Mouse (Mus musculus) inflammation-experienced regulatory T-cells, adult 6 months (primary cell): ENCODE data around the gene Trim25. TPM values are rescaled to one million over a fixed set of nuclear protein-coding genes. Genes with fewer than 3 reads are reported as not detected.
A peak's percentile ranks its signal among the peaks of the same experiment; 100 is the strongest.
"Not testable (repeated sequence)": the region's sequence is repeated elsewhere in the genome, so short reads cannot be mapped to it uniquely, and the experiment has no call there.

Experiments
- ATAC-seq: one replicate; pipeline ENCODE4 v1.8.0; 2017
- polyA plus RNA-seq, 3 experiments: library from polyadenylated mRNA; unstranded; fragments of 100-300 nt; shearing (Covaris generic); gene quantifications; one replicate each; pipeline ENCODE4 v1.2.1; 2017

Gene Trim25
- polyA plus RNA-seq, 3 experiments from 2014 or later: 9.6 to 11.3 (median 10.1) TPM

DNA sequence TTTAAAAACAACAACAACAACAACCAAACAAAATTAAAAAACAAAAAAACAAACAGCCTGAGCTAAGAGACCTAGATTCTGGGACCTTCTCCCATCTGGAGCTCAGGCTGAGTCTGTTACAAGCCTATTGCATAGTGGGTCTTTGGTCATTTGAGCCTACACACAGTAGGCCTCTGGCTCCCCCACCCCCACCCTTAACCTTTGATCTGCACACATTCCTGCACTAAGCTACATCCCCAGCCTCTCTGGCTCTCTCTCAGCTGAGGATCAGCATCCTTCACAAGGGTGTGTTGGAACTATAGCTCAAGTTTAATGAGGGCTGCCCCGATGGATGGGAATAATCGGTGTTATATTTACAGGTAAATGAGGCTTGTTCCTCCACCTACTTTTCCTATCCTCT, 3.6 kb upstream of the Trim25 start:
- ATAC-seq: no peak

DNA sequence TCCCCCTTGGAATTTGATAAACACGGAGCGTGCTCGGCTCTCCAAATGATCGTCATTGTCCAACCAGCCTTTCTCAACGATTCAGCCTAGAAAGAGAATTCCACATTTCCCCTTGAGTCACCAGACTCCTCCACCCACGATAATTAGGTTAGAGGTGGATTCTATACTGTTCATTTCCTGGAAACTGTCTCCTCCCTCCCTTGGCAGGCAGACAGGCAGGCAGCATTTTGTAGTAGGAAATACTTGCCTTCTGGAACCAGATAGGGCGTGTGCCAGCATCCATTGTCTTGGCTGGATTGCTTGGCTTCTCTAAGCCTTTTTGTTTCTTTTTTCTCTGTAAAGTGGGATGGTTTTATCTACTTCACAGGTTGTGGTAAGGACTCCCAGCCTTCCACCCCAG, 2.7 kb upstream of the Trim25 start:
- ATAC-seq: no peak

DNA sequence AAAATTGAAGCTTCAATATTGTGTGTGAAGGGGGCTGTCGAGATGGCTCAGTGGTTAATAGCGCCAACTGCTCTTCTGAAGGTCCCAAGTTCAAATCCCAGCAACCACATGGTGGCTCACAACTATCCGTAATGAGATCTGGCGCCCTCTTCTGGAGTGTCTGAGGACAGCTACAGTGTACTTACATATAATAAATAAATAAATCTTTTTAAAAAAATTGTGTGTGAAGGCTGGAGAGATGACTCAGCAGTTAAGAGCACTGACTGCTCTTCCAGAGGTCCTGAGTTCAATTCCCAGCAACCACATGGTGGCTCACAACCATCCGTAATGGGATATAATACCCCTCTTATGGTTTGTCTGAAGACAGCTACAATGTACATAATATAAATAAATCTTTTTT, 1.8 kb upstream of the Trim25 start:
- ATAC-seq: not testable (repeated sequence)

DNA sequence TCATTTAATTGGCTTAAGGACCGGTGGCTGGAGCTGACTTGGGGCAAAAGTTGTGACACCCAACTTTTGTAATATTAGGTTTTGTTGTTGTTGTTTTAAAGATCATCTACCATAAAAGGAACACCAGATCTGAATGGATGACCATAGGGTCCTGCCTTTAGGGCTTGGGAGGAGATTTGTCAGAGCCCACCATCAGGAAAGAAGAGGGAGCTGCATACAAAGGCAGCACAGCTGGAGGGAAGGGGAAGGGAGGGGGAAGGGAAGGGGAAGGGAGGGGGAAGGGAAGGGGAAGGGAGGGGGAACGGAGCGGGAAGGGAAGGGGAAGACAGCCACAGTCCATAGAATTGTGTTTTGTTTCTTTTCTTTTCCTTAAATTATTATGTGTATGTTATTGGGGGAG, 770 bp upstream of the Trim25 start:
- no peak for ATAC-seq

DNA sequence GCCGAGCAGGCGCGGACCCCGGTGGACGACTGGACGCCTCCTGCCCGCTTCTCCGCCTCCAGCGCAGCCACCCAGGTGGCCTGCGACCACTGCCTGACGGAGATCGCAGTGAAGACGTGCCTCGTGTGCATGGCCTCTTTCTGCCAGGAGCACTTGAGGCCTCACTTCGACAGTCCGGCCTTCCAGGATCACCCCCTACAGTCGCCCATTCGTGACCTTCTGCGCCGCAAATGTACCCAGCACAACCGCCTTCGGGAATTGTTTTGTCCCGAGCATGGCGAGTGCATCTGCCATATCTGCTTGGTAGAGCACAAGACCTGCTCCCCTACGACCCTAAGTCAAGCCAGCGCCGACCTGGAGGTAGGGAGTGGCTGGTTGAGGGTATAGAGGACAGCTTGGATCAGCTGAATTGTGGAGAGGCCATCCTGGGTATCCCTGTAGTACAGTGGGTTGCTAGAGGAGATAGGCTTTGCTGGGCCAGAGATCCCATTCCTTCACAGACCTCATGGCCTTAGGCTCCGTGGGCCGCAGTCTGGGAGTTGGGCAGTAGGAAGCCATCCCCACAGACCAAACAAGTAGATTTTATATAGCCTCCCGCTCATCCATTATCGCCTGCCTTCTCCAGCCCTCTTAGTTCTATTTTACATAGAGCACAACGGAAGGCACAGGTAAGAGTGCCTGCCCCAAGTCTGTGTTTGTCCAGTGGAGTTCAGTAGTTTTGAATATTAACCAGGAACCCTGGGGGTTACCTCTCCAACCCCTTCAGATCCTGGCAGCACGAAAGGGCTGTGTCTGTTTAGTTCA, 749 bp downstream of the Trim25 start:
- no peak for ATAC-seq

DNA sequence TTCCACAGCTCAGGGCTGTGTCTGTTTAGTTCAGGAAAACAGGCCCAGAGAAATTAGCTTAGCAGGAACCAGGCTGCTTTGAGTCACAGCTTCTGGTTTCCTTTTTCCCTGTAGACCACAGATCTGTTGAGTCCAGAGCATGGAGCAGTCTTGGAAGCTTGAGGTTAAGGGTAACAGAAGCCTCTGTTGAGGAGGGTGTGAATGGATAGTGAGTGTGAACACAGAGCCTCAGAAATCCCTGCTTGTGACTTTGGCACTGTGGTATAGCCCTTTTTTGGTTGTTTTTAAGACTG, 1.3 kb downstream of the Trim25 start:
- ATAC-seq: no peak

DNA sequence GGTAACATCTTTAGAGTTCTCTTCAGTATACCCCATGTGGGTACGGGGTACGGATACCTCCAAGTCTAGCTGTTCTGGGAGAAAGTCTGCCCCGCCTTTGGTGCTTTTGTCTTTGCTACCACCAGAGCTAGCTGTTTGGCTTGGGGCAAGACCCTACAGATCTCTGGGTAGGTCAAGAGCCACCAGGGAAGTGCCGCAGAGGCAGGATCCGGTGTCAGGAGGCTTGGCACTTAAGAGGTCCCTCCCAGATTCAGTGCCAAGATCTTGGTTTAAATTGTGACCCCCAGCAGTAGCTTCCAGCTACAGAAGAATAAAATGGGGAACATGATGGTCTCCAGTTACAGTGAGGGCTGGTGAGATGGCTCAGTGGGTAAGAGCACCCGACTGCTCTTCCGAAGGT, 2.4 kb downstream of the Trim25 start:
- ATAC-seq: no peak

DNA sequence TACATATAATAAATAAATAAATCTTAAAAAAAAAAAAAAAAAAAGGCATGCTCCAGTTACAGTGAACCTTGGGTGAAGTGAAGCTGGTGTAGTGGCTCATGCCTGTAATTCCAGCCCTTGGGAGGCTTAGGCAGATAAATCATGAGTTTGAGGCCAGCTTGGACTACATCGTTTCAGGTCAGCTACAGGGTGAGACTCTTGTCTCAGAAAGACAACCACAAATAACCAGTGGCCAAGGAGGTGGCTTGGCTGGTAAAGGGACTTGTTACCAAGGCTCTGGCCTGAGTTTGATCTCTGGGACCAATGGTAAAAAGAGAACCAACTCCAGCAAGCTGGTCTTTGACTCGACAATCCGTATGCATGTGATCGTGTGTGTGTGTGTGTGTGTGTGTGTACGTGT, 2.9 kb downstream of the Trim25 start:
- no peak for ATAC-seq

DNA sequence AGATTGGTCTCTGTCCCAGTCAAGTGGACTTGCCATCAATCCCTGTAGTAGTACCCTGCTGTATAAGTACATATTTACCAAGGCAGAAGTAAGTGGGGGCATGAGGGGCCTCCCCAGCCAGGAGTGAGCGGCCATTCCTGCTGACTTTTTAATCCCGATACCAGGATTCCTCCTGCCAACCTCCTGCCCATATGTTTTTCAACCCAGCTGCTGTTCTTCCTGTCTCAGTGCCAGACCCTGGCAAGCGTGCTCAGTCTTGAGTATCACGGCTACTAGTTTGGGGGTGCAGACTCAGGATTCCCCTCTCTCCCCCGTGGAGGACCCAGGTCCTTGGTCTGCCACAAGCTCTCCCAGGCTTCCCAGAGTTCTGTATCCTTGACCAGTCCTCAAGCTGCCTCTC, 3.4 kb downstream of the Trim25 start:
- ATAC-seq: no peak

DNA sequence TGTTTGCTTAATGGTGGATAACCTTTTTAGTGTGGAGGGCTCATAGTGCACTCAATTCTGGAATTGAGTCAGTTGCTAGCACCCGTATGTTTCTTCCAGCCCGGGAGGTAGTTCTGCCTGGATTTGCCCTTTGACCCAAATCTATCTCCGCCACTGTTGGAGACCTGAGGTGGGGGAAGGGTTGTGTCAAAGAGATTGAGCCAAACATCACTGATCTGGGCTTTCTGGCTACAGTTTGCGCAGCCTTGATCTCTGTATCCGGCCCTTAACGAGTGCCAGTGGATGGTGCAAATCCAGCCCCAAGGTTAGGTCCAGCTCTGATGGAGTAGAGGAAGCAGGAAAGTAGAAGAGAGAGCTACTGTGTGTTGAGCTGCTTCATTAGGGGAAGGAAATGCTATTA, 3.9 kb downstream of the Trim25 start:
- no peak for ATAC-seq

DNA sequence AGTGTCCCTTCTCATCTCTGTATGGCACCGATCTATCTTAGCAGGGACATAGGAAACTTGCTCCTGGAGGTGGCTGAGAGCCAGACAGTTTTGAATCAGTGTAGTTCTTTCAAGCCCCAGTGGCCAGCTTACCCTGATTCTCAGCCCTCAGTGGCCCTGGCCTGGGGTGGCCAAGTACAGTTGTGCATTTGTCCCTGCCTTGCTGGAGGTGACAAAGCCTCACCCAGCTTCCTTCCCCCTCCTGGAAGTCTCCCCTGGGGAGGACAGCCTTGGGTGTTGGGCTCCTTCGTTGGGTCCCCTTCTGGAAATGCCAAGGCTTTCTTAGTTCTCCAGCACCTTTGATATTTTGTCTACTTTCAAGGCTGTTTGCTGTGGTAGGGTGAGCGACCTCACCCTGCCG, 4.5 kb downstream of the Trim25 start:
- ATAC-seq: no peak

DNA sequence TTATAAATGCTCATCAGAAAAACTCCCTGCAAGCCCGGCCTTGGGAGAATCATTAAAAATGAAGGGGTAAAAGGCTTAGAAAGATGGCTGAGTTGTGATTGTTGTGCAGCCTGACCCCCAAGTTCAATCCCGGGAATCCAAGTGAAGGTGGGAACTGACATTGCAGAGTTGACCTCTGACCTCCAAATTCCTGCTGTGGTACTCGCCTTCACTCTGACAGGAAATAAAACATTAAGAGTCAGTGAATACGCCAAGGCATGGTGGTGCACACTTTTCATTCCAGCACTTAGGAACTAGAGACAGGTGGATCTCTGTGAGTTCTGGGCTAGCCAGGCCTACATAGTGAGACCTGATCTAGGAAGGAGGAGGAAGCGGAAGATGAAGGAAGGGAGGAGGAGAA, 6.3 kb downstream of the Trim25 start:
- ATAC-seq: no peak

DNA sequence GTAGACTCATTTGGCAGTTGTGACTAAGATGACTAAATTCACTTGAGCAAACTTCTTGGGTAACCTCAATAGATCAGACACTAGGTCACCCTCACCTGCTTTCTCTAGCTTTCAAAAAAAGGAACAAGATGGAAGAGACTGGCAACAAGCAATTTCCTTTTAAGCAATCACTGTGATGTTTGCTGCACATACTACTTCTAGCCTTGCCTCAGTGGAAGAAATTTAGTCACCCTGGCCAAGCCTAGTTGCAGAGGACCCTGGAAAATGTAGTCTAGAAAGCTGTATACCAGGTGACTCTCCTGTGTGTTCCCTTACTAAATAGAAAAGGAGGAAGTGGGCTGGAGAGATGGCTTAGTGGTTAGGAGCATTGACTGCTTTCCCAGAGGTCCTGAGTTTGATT, 7.2 kb downstream of the Trim25 start:
- no peak for ATAC-seq

DNA sequence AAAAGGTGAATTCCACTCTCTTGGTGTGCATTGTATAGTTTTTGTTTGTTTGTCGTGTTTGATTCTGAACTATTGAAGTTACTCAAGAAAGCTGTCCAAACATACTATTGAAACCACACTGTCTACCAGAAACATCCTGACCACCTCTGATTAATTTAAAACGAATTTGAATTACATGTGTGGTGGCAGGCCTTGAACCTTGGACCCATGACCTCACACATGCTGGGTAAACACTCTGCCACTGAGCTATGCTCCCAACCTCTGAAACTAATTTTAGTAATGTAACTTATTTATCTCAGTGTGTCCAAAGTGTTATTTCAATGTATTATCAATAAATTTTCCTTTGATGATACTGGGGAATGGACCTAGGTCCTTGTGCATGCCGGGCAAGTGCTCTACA, 8.4 kb downstream of the Trim25 start:
- ATAC-seq: no peak

DNA sequence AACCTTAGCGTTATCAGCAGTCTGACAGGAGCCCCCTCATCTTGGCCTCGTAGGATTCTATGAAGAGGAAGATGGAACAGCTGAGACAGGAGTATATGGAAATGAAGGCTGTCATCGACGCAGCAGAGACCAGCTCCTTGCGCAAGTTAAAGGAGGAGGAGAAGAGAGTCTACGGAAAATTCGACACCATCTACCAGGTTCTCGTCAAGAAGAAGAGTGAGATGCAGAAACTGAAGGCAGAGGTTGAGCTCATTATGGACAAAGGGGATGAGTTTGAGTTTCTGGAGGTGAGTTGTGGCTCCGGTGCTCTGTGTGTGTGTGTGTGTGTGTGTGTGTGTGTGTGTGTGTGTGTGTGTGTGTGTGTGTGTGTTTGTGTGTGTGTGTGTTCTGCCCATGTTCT, 9.9 kb downstream of the Trim25 start:
- no peak for ATAC-seq

DNA sequence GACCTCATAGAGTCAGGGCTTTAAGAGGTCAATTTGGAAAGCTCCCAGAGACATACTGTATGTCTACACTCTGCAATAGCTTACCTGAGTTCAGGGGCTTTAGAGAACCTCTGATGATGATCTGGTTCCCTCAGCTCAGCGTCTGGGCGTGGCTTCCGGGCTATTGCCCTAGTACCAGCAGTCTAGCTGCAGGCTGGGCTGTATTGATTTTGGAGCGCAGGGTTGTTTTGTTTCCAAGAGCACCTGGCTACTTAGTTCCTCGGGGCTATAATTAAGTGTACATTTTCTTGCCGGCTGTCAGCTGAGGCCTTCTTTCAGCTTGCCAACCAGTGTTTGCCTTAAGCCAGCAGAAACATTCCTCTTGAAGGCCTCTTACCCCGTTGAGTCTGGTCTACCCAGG, 10.3 kb downstream of the Trim25 start:
- ATAC-seq: no peak

DNA sequence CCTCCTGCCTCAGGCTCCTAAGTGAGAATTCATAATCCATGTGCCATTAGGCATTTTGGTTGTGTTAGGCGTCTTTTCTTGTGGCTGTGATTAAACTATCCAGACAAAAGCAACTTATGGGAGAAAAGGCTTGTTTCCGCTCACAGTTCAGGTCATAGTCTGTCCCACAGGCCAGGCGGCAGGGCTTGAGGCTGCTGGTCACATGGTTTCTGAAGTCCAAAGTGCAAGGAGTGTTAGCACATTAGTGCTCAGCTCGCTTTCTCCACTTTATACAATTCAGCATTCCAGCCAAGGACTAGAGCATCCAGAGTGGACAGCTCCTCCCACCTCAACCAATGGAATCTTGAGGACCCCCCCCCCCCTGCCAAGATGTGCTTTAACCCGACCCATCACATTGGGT, 13.1 kb downstream of the Trim25 start:
- ATAC-seq: no peak

DNA sequence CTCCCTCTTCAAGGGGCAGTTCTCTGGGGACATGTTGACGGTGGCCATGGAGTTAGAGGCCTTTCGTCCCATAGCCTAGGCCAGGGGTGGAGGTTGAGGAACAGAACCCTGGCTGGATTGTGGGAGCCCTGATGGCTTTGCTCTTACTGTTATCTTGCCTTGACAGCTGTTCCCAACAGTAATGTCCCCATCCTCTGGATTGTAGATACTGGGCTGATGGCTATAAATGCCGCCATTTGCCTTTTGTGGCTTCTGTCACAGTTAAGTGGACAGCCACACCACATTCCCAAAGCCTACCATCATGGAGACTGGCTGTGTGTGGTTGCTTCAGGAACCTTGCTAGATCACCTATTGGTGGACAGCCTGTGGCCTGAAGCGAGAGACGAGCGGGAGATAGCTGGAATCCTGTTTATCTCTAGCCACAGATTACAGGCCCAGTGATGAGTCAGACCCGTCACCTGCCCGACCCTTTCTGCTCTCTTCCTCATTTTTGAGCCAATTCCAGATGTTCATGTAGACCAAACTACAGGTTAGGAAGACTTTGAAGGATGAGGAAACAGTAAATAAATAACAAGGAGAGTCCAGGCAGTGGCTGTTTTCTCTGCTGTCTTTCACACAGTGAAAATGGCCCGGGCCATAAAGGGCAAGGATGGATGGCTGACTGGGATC, 18.5 kb downstream of the Trim25 start:
- ATAC-seq: no peak

DNA sequence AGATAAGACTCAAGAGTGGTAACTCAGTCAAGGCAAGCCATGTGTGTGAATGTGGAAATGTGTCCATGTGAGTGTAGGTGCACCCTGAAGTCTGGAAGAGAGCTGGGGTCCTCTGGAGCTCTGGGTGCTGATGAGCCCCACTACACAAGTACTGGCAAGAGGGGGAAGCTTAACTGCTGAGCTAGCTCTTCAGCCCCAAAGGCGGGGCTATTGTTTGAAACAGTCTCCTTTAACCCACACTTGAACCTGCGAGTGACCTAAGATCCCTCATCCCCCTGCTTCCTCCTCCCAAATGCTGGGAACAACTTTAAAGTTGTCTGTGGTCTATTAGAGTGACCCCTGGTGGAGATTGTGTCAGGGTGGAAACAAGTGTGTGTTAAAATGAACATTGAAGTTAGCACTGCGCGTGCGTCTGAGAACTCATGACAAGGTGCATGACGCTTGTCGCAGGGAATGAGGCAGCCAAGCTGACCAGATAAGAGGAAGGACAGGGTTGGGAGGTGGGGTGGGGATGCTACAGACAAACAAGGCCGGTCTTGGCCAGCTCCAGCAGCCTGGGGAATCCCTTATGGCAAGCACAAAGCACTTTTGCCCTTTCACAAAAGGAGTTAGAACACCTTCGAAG, 21.6 kb downstream of the Trim25 start:
- ATAC-seq: no peak

DNA sequence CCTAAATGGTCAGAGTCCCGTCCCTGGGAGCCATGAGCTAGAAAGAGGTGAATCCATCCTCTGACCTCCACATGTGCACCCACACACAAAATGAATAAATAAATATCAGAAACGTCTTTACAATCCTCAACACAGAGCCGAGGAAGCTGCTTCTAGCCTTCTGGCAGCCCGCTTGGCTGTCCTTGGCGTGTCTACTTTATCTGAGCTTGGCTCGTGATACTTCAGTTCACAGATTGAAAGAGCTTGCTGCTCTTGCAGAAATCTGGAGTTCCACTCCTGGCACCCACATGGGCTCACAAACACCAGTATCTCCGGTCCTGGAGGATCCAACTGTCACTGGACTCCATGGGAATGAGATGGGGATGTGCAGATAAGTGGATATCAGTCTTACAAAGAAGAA, 22.5 kb downstream of the Trim25 start:
- no peak for ATAC-seq

DNA sequence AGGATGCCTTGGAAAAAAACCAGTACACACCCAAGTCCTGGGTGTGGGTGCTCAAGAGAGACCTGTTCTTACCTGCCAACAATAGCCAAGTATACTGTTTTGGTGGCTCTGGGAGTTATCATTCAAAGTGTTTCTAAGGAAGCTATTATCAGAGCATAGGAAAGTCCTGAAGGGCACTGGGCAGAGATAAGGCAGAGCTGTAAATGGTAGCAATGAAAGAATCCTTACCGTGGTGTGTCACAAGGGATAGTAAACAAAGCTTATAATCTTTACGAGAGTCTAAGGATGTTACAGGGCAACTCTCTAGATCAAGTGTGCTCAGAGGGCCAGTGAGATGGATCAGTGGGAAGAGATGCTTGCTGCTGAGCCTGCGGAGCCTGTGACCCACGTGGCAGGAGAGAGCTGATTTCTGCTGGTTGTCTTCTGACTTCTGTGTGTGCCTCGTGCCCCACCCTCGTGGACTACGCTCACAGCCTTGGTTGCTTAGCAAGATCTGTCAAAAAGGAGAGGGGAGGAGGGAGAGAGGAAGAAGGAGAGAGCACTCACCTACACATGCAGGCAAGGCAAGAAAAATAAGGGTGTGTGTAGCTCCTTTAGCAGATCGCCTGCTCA, 23.1 kb downstream of the Trim25 start:
- peak; percentile 41 for ATAC-seq

DNA sequence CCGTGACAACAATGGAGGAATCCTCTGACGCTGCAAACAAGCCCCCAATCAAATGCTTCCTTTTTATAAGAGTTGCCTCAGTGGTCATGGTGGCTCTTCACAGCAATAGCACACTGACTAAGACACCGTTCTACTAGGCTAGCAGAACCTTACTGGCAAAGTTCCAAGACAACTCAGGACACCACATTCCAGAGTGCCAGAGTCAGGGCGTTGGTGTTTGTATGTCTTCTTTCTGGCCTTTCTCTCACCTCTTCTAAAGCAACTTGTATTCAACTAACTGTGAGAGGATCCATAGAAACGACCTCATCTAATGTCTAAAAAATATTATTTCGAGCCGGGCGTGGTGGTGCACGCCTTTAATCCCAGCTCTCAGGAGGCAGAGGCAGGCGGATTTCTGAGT, 24.3 kb downstream of the Trim25 start:
- no peak for ATAC-seq

DNA sequence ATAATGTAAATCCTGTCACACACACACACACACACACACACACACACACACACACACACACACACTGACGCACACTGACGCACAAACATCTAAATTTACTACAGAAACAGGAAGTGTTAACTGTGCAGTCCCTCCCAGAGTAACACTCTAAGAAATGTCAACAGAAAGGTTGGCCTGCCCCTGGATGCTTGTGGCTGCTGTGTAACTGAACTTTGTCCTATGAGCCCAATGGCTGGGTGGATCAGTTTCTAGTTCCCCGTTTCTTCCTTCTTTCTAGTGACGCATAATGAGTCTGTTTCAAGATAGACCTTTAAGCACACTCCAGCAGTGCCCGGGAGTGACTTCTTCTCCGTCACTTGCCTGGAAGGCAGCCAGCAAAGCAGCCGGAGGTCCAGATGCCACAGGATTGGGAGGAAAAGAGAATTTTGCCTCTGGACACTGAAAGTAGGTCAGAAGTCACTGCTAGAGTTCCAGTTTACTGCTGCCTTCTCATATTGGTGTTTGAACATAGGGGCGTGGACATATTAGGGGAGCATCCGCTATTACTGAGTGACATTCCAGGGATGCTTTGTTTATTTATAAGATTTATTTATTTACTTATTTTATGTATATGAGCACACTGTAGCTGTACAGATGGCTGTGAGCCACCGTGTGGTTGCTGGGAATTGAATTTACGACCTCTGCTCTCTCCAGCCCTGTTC, 25.2 kb downstream of the Trim25 start:
- ATAC-seq: peak; percentile 89
